Mouse (Mus musculus) adrenal gland, postnatal 14 days (tissue): ENCODE data around the gene Zfp787. TPM values are rescaled to one million over a fixed set of nuclear protein-coding genes. Genes with fewer than 3 reads are reported as not detected.
A peak's percentile ranks its signal among the peaks of the same experiment; 100 is the strongest.
"Not testable (repeated sequence)": the region's sequence is repeated elsewhere in the genome, so short reads cannot be mapped to it uniquely, and the experiment has no call there.

Source experiments
- DNase-seq: peaks from one replicate; pipeline ENCODE4 v3.0.0; 2021; ENCODE audit warnings: mixed read lengths
- long read RNA-seq, 2 experiments: library from polyadenylated mRNA; stranded (forward); transcript quantifications; one replicate each; pipeline ENCODE4 v2.0.0; 2021
- total RNA-seq: library from RNA; stranded (reverse); gene quantifications from 2 replicates; pipeline ENCODE4 v1.2.3, GENCODE M21; 2021

Gene Zfp787
- total RNA-seq, result 45.4 and 51.4 TPM in 2 replicates
- long read RNA-seq, experiment 1, transcript Zfp787-201 (3 exons, 1,897 nt), result major isoform, 17 of 34 reads
- long read RNA-seq, experiment 1, transcript Zfp787-204 (3 exons, 576 nt), result minor isoform, 7 of 34 reads
- long read RNA-seq, experiment 1, partial matches to known transcripts, result 2 of 34 reads
- long read RNA-seq, experiment 1, other reads (novel, unspliced or antisense), result 8 of 34 reads
- long read RNA-seq, experiment 2, transcript Zfp787-201 (3 exons, 1,897 nt), result major isoform, 12 of 24 reads
- long read RNA-seq, experiment 2, partial matches to known transcripts, result 2 of 24 reads
- long read RNA-seq, experiment 2, other reads (novel, unspliced or antisense), result 8 of 24 reads

- DNase-seq, result peak; percentile 98
Measured at GRCm38 (mm10) chr7:6155901-6156411, at the start of gene Zfp787. Zfp787 (minus strand) TSS chr7:6155997.

- no peak for DNase-seq
Measured at GRCm38 (mm10) chr7:6204200-6204599, 48.4 kb upstream of the Zfp787 start.

GRCm38 (mm10) chr7:6196790-6197189 is 41.0 kb upstream of the Zfp787 start, which contains the start of gene Galp:
Galp (plus strand) TSS chr7:6197090.
- DNase-seq, result no peak

GRCm38 (mm10) chr7:6195777-6196176 is 40.0 kb upstream of the Zfp787 start:
- DNase-seq, result no peak

GRCm38 (mm10) chr7:6194129-6194528 is 38.3 kb upstream of the Zfp787 start:
- DNase-seq, result peak; percentile 85

GRCm38 (mm10) chr7:6191376-6191775 is 35.6 kb upstream of the Zfp787 start:
- peak; percentile 88 for DNase-seq

GRCm38 (mm10) chr7:6189542-6189941 is 33.7 kb upstream of the Zfp787 start:
- DNase-seq, result no peak

- no peak for DNase-seq
Measured at GRCm38 (mm10) chr7:6186756-6187155, 31.0 kb upstream of the Zfp787 start.

- no peak for DNase-seq
Measured at GRCm38 (mm10) chr7:6186176-6186575, 30.4 kb upstream of the Zfp787 start.

- no peak for DNase-seq
Measured at GRCm38 (mm10) chr7:6185391-6185790, 29.6 kb upstream of the Zfp787 start.

GRCm38 (mm10) chr7:6184521-6184920 is 28.7 kb upstream of the Zfp787 start:
- no peak for DNase-seq

- no peak for DNase-seq
Measured at GRCm38 (mm10) chr7:6183802-6184201, 28.0 kb upstream of the Zfp787 start.

- no peak for DNase-seq
Measured at GRCm38 (mm10) chr7:6182882-6183281, 27.1 kb upstream of the Zfp787 start.

- no peak for DNase-seq
Measured at GRCm38 (mm10) chr7:6179013-6179412, 23.2 kb upstream of the Zfp787 start.

- DNase-seq, result not testable (repeated sequence)
Measured at GRCm38 (mm10) chr7:6174365-6174987, 18.7 kb upstream of the Zfp787 start.

GRCm38 (mm10) chr7:6173872-6174271 is 18.1 kb upstream of the Zfp787 start:
- DNase-seq, result no peak

- DNase-seq, result no peak
Measured at GRCm38 (mm10) chr7:6172674-6173244, 17.0 kb upstream of the Zfp787 start.

- peak; percentile 98 for DNase-seq
Measured at GRCm38 (mm10) chr7:6172006-6172649, 16.3 kb upstream of the Zfp787 start, which contains the start of gene Zfp444. Zfp444 (plus strand) TSS chr7:6172226.

GRCm38 (mm10) chr7:6171444-6172005 is 15.7 kb upstream of the Zfp787 start:
- DNase-seq, result peak; percentile 85

GRCm38 (mm10) chr7:6170871-6171270 is 15.1 kb upstream of the Zfp787 start:
- DNase-seq, result no peak

- no peak for DNase-seq
Measured at GRCm38 (mm10) chr7:6170391-6170790, 14.6 kb upstream of the Zfp787 start.

GRCm38 (mm10) chr7:6169403-6169802 is 13.6 kb upstream of the Zfp787 start:
- DNase-seq, result no peak
